Mouse (Mus musculus) left cerebral cortex, postnatal 36 days (tissue): ENCODE results near the gene Gm8660. TPM values are rescaled to one million over a fixed set of nuclear protein-coding genes. Genes with fewer than 3 reads are reported as not detected.
"Not testable (repeated sequence)": the region's sequence is repeated elsewhere in the genome, so short reads cannot be mapped to it uniquely, and the experiment has no call there.

ENCODE experiments used
- DNase-seq, 2 experiments: peaks; one replicate each; pipeline ENCODE4 v3.0.0; 2021 to 2022; ENCODE audit warnings: low spot score in 2 of 2, mixed read lengths in 1 of 2
- intact Hi-C: fragments of 180-260 bp; cut with DNase I; formaldehyde crosslinking; loops from one replicate; pipeline ENCODE4 v1.15.1; 2025
- total RNA-seq, 2 experiments: library from RNA; stranded (reverse); gene quantifications; 2 replicates each; pipeline ENCODE4 v1.2.3; 2021

Gm8660 gene
- not detected for total RNA-seq

GRCm38 (mm10) chr7:22370939-22371338, at the start of gene Gm8660:
Gene Gm8660 (minus strand): TSS chr7:22371039.
- DNase-seq, intact Hi-C loops: not testable (repeated sequence)

GRCm38 (mm10) chr7:22413283-22413682, 42.4 kb upstream of the Gm8660 start, which contains the start of gene Vmn1r148:
Gene Vmn1r148 (plus strand): TSS chr7:22413583.
- intact Hi-C loops, DNase-seq: not testable (repeated sequence)

- intact Hi-C loops, DNase-seq: not testable (repeated sequence)
Measured at GRCm38 (mm10) chr7:22329617-22330016, 41.2 kb downstream of the Gm8660 start, which contains the start of gene Gm4187. Gene Gm4187 (minus strand): TSS chr7:22329717.

Other genes with a start within 250 kb of the Gm8660 start
- gene Gm10666, start 236.3 kb downstream of the Gm8660 start, total RNA-seq = not detected
- not detected for gene Vmn1r142, start 207.0 kb downstream of the Gm8660 start, total RNA-seq
- not detected for gene Vmn1r143, start 181.7 kb downstream of the Gm8660 start, total RNA-seq
- gene Gm8653, start 169.8 kb downstream of the Gm8660 start, total RNA-seq = not detected
- gene Gm8453, start 141.6 kb downstream of the Gm8660 start, total RNA-seq = not detected
- gene Gm4187, start 41.3 kb downstream of the Gm8660 start, total RNA-seq = not detected
- gene Vmn1r148, start 42.5 kb upstream of the Gm8660 start, total RNA-seq = not detected
- gene Vmn1r149, start 67.2 kb upstream of the Gm8660 start, total RNA-seq = not detected
- not detected for gene Gm10665, start 93.0 kb upstream of the Gm8660 start, total RNA-seq
- gene Vmn1r151, start 128.6 kb upstream of the Gm8660 start, total RNA-seq = not detected
- not detected for gene Vmn1r152, start 151.9 kb upstream of the Gm8660 start, total RNA-seq
- not detected for gene Gm8677, start 163.8 kb upstream of the Gm8660 start, total RNA-seq
- gene Gm4201, start 194.3 kb upstream of the Gm8660 start, total RNA-seq = not detected
- gene Gm4565, start 217.1 kb upstream of the Gm8660 start, total RNA-seq = not detected